Mouse (Mus musculus) hindlimb bud, embryonic 11.5 days (tissue): ENCODE results near the gene Gzmc.
"Not testable (repeated sequence)": the region's sequence is repeated elsewhere in the genome, so short reads cannot be mapped to it uniquely, and the experiment has no call there.

Source experiments
- DNase-seq: peaks from one replicate; pipeline ENCODE4 v3.0.0-alpha.2; 2012; ENCODE audit warnings: low read depth, low spot score; ENCODE audit errors: extremely low spot score

Gzmc gene

GRCm38 (mm10) chr14:56234556-56234955, at the start of gene Gzmc:
Gene Gzmc, minus strand, starts transcription at chr14:56234656.
- DNase-seq: no peak

GRCm38 (mm10) chr14:56283816-56284215, 49.4 kb upstream of the Gzmc start:
- no peak for DNase-seq

GRCm38 (mm10) chr14:56281090-56281489, 46.6 kb upstream of the Gzmc start:
- DNase-seq: no peak

GRCm38 (mm10) chr14:56278691-56279090, 44.2 kb upstream of the Gzmc start:
- not testable (repeated sequence) for DNase-seq

- DNase-seq: not testable (repeated sequence)
Observed at GRCm38 (mm10) chr14:56276096-56276495, 41.6 kb upstream of the Gzmc start.

- DNase-seq: no peak
Observed at GRCm38 (mm10) chr14:56266109-56266508, 31.7 kb upstream of the Gzmc start.

DNA sequence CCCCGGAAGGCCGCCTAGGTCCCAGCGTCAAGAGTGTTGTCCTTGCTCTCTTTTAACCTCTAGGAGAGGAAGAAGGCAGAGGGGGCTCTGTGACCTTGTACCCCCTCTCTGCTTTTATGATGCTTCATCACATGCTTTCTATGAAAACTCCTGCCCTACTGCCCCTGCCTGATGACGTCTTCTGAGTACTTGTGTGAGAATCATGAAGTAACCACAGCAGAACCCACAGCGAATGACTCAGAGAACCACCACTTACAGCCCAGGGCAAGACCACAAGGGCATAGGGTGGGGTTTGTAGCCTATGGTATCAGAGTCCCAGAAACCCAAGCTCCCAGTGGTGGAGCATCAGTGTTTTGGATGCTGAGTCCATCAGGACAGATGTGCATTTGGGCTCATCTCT, 27.7 kb upstream of the Gzmc start, which contains the start of gene Gzmb:
TSS of gene Gzmb (minus strand) at position 108 of the 400 bp plus-strand sequence.
- DNase-seq: no peak

GRCm38 (mm10) chr14:56240409-56240808, 6.0 kb upstream of the Gzmc start:
- no peak for DNase-seq

- no peak for DNase-seq
Observed at GRCm38 (mm10) chr14:56211317-56211716, 23.1 kb downstream of the Gzmc start, which contains the start of gene Gzmf. Gene Gzmf, minus strand, starts transcription at chr14:56211417.

- no peak for DNase-seq
Observed at GRCm38 (mm10) chr14:56205613-56206012, 28.8 kb downstream of the Gzmc start.

DNA sequence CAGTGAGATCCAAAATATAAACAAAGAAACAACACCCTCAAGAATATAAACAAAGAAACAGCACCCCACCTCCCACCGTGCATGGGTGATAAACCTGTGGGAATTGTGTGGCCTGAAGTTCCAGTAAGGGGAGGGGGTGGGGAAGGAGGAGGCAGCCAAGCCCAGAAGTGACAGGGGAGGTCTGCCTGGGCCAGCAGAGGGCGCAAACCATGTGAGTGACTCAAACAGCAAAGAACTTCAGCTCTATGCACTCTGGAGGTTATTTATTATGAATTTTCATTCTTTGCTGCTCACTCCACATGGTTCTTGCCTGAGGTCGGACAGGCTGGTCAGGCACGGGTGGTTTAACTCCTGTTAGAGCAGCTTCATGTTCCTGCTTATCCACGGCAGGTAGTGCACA, 29.4 kb downstream of the Gzmc start:
- DNase-seq: not testable (repeated sequence)

DNA sequence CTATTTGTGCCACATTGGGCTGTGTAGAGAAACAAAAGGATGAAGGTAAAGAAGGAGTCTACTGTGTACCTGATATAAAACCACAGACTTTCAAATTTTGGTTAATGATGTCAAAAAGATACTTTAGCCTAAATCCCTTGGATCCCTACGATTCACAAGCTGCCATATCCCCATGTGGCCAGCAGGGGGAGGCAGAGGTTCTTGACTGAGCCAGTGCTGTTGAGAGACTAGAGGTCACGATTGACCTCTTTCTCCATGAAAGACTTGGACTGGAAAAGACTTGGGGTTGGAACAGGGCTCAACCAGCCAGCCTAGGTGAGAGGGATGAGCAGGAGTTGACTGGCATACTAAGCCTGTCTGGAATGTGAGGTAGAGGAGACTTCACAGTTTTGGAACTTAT, 30.5 kb downstream of the Gzmc start:
- peak; percentile 35 for DNase-seq

GRCm38 (mm10) chr14:56186946-56187345, 47.5 kb downstream of the Gzmc start:
- no peak for DNase-seq

- DNase-seq: no peak
Observed at GRCm38 (mm10) chr14:56186521-56186920, 47.9 kb downstream of the Gzmc start.
